Mouse (Mus musculus) CH12.LX (cell line): ENCODE measurements around the gene Ccdc159. TPM values are rescaled to one million over a fixed set of nuclear protein-coding genes. Genes with fewer than 3 reads are reported as not detected.

ENCODE experiments used
- DNase-seq: peaks from one replicate; pipeline ENCODE4 v3.0.0-alpha.2; 2013; ENCODE audit errors: extremely low read depth
- H3K27ac ChIP-seq: 2 replicates; pipeline ENCODE4 v1.5.1; 2012; ENCODE audit warnings: low read depth, mild to moderate bottlenecking, control low read depth, moderate library complexity; ENCODE audit not compliant: insufficient read depth
- H3K27me3 ChIP-seq: replicated peaks from 2 replicates; pipeline ENCODE3; 2012; ENCODE audit warnings: inconsistent platforms
- H3K36me3 ChIP-seq, 2 experiments: replicated peaks in 1 of 2; 2 replicates each; pipeline versions ENCODE3 to v1.6.1; 2012; ENCODE audit warnings: inconsistent platforms in 1 of 2, low read length in 1 of 2, mild to moderate bottlenecking in 1 of 2, mixed read lengths in 1 of 2, moderate library complexity in 1 of 2; ENCODE audit not compliant: control insufficient read depth in 1 of 2, insufficient read depth in 1 of 2
- H3K4me1 ChIP-seq, 2 experiments: 2 replicates each; pipeline ENCODE4 v1.6.1; 2012; ENCODE audit warnings: inconsistent platforms in 1 of 2, moderate library complexity in 1 of 2; ENCODE audit not compliant: insufficient read depth in 2 of 2, control insufficient read depth in 1 of 2
- H3K4me2 ChIP-seq: 2 replicates; pipeline ENCODE4 v1.6.1; 2012; ENCODE audit warnings: low read depth, mild to moderate bottlenecking, control low read depth; ENCODE audit not compliant: poor library complexity, insufficient read depth, severe bottlenecking
- H3K4me3 ChIP-seq, 3 experiments: fragments of 150-350 bp in 1 of 3; sonication (generic) in 1 of 3; replicated peaks in 1 of 3; 2 replicates each; pipeline versions ENCODE3 to v1.5.1; 2011 to 2012; ENCODE audit warnings: low read depth in 2 of 3, low read length in 2 of 3, mild to moderate bottlenecking in 2 of 3, moderate library complexity in 2 of 3, control low read depth in 1 of 3, improper control_type of control experiment in 1 of 3, inconsistent platforms in 1 of 3, mixed read lengths in 1 of 3; ENCODE audit not compliant: poor library complexity in 1 of 3
- H3K79me2 ChIP-seq: replicated peaks from 2 replicates; pipeline ENCODE4 v1.6.1; 2012; ENCODE audit warnings: mild to moderate bottlenecking, moderate library complexity; ENCODE audit not compliant: control insufficient read depth, poor library complexity, insufficient read depth, severe bottlenecking; ENCODE audit errors: extremely low read depth
- H3K9ac ChIP-seq: 2 replicates; pipeline ENCODE4 v1.6.1; 2012; ENCODE audit warnings: low read depth, mild to moderate bottlenecking, control low read depth, moderate library complexity; ENCODE audit not compliant: insufficient read depth
- H3K9me3 ChIP-seq: replicated peaks from 2 replicates; pipeline ENCODE3; 2012; ENCODE audit warnings: low read length, inconsistent platforms, mixed read lengths
- BHLHE40 ChIP-seq: IDR thresholded peaks from 2 replicates; pipeline ENCODE4 v1.6.1; 2011; ENCODE audit warnings: mild to moderate bottlenecking, low read depth, low read length, improper control_type of control experiment
- CHD2 ChIP-seq: IDR thresholded peaks from 2 replicates; pipeline ENCODE4 v1.6.1; 2011; ENCODE audit warnings: low read length, improper control_type of control experiment
- ELF1 ChIP-seq: IDR thresholded peaks from 2 replicates; pipeline ENCODE4 v1.6.1; 2014; ENCODE audit warnings: low read depth, mild to moderate bottlenecking, inconsistent platforms, low read length, improper control_type of control experiment
- EP300 ChIP-seq: IDR thresholded peaks from 2 replicates; pipeline ENCODE4 v1.6.1; 2011; ENCODE audit warnings: low read length, improper control_type of control experiment
- ETS1 ChIP-seq: conservative IDR thresholded peaks from 2 replicates; pipeline ENCODE4 v1.6.1; 2012; ENCODE audit warnings: low read depth, mild to moderate bottlenecking, inconsistent platforms, low read length, improper control_type of control experiment, moderate library complexity
- GABPA ChIP-seq: IDR thresholded peaks from 2 replicates; pipeline ENCODE4 v1.6.1; 2012; ENCODE audit warnings: low read depth, low read length, improper control_type of control experiment, inconsistent platforms; ENCODE audit not compliant: insufficient replicate concordance
- HCFC1 ChIP-seq: IDR thresholded peaks from 2 replicates; pipeline ENCODE4 v1.6.1; 2012; ENCODE audit warnings: low read depth, mild to moderate bottlenecking, inconsistent platforms, low read length, improper control_type of control experiment
- KAT2A ChIP-seq: IDR thresholded peaks from 2 replicates; pipeline ENCODE4 v1.6.1; 2012; ENCODE audit warnings: low read length, improper control_type of control experiment, inconsistent platforms; ENCODE audit not compliant: insufficient replicate concordance
- MAX ChIP-seq: IDR thresholded peaks from 2 replicates; pipeline ENCODE4 v1.6.1; 2011; ENCODE audit warnings: low read length, improper control_type of control experiment
- MAZ ChIP-seq: IDR thresholded peaks from 2 replicates; pipeline ENCODE4 v1.6.1; 2012; ENCODE audit warnings: low read depth, mild to moderate bottlenecking, inconsistent platforms, low read length, improper control_type of control experiment, moderate library complexity
- MEF2A ChIP-seq: IDR thresholded peaks from 2 replicates; pipeline ENCODE4 v1.6.1; 2014; ENCODE audit warnings: low read depth, mild to moderate bottlenecking, inconsistent platforms, low read length, improper control_type of control experiment, borderline replicate concordance
- MXI1 ChIP-seq: IDR thresholded peaks from 2 replicates; pipeline ENCODE4 v1.6.1; 2011; ENCODE audit warnings: mild to moderate bottlenecking, low read depth, low read length, improper control_type of control experiment
- MYC ChIP-seq: IDR thresholded peaks from 2 replicates; pipeline ENCODE4 v1.6.1; 2011; ENCODE audit warnings: low read depth, mild to moderate bottlenecking, improper control_type of control experiment, low read length
- NRF1 ChIP-seq: IDR thresholded peaks from 2 replicates; pipeline ENCODE4 v1.6.1; 2014; ENCODE audit warnings: low read depth, mild to moderate bottlenecking, inconsistent platforms, low read length, improper control_type of control experiment, moderate library complexity
- POLR2AphosphoS2 ChIP-seq: IDR thresholded peaks from 2 replicates; pipeline ENCODE4 v1.6.1; 2011; ENCODE audit warnings: low read depth, low read length, improper control_type of control experiment
- RCOR1 ChIP-seq: conservative IDR thresholded peaks from 2 replicates; pipeline ENCODE4 v1.6.1; 2012; ENCODE audit warnings: low read depth, mild to moderate bottlenecking, inconsistent platforms, low read length, improper control_type of control experiment
- TBP ChIP-seq: conservative IDR thresholded peaks from 2 replicates; pipeline ENCODE4 v1.6.1; 2011; ENCODE audit warnings: low read depth, low read length, improper control_type of control experiment
- TCF12 ChIP-seq: IDR thresholded peaks from 2 replicates; pipeline ENCODE4 v1.6.1; 2014; ENCODE audit warnings: low read depth, mild to moderate bottlenecking, inconsistent platforms, low read length, improper control_type of control experiment
- UBTF ChIP-seq: IDR thresholded peaks from 2 replicates; pipeline ENCODE4 v1.6.1; 2012; ENCODE audit warnings: low read depth, mild to moderate bottlenecking, inconsistent platforms, low read length, improper control_type of control experiment, moderate library complexity
- USF2 ChIP-seq: conservative IDR thresholded peaks from 2 replicates; pipeline ENCODE4 v1.6.1; 2011; ENCODE audit warnings: low read depth, low read length, improper control_type of control experiment
- ZMIZ1 ChIP-seq: IDR thresholded peaks from 2 replicates; pipeline ENCODE4 v1.6.1; 2012; ENCODE audit warnings: low read depth, mild to moderate bottlenecking, inconsistent platforms, low read length, improper control_type of control experiment
- ZNF384 ChIP-seq: IDR thresholded peaks from 2 replicates; pipeline ENCODE4 v1.6.1; 2012; ENCODE audit warnings: low read depth, low read length, improper control_type of control experiment, inconsistent platforms
- dilution Hi-C: fragments of 300-500 bp; cut with MboI; formaldehyde crosslinking; loops from 2 replicates; pipeline ENCODE4 v1.14.3; 2020; ENCODE audit warnings: low sequenced_read_pairs; ENCODE audit not compliant: extremely low pct_unique_long_range_greater_than_20kb, extremely low pct_ligation_motif_present
- in situ Hi-C: fragments of 300-500 bp; cut with MboI; formaldehyde crosslinking; loops from 3 replicates; pipeline ENCODE4 v1.14.3; 2019; ENCODE audit warnings: low sequenced_read_pairs, low pct_ligation_motif_present, low pct_unique_long_range_greater_than_20kb, mixed read lengths
- polyA plus RNA-seq: library from polyadenylated mRNA; unstranded; fragments of >175 nt; gene quantifications from 2 replicates; pipeline ENCODE4 v1.2.1, GENCODE M21; 2012; ENCODE audit warnings: low read depth; ENCODE audit not compliant: insufficient read length
- total RNA-seq, 2 experiments: library from RNA; depleted of rRNA; stranded (reverse); fragments of 300-350 nt in 1 of 2; fragments of >200 nt in 1 of 2; gene quantifications; 2 replicates each; pipeline ENCODE4 v1.2.3; 2012 to 2014

Ccdc159 gene
- total and polyA plus RNA-seq, 3 experiments: not detected

DNA sequence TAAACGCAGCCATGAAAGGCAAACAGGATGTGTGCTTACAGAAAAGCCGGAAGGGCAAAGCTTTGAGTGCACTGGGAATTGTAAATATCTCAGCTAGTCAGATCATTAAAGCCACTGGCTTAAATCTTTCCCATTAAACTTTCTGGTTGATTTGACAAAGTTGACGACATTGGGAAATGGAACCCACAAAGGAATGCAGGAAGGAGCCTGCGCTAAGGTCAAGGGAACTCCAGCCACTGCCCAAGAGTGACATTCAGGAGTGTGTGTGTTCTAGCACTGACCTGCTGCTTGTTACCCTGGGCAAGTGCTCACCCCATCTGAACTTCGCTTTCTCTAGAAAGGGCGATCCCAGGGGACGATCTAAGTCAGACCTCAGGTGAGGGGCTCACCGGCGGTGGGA is 32.9 kb downstream of the Ccdc159 start:
- in situ Hi-C loops: loop anchor here (5.0 kb wide), 1 partner anchor 42 kb away; the partner anchor contains the start of genes Ccdc151 and Prkcsh
- TF ChIP-seq ZNF384 (no peak), MAZ (no peak), BHLHE40 (no peak), MEF2A (no peak), MAX (no peak), MYC (no peak), ZMIZ1 (no peak), ETS1 (no peak), NRF1 (no peak), TCF12 (no peak), RCOR1 (no peak), ELF1 (no peak), TBP (no peak), CHD2 (no peak), POLR2AphosphoS2 (no peak), GABPA (no peak), KAT2A (no peak), EP300 (no peak)
- H3K27me3 ChIP-seq: peaks cover 40% of the 10 kb centered on the region
- H3K27ac ChIP-seq: no peak overlapping the region
- H3K4me1 ChIP-seq: peaks cover 11 to 13% of the 10 kb centered on the region in 2 experiments
- DNase-seq: no peak
- H3K79me2 ChIP-seq: 0 out of 2 replicates have a peak, but pooled peaks cover 3% of the 10 kb centered on the region
- no peak overlapping the region for H3K4me3 ChIP-seq
- dilution Hi-C loops: no loop called here
- H3K9ac ChIP-seq: no peak overlapping the region
- no peak overlapping the region for H3K4me2 ChIP-seq
- no peaks in the 10 kb centered on the region for H3K9me3 ChIP-seq
- H3K36me3 ChIP-seq: peaks cover 3% of the 10 kb centered on the region in 2 experiments

DNA sequence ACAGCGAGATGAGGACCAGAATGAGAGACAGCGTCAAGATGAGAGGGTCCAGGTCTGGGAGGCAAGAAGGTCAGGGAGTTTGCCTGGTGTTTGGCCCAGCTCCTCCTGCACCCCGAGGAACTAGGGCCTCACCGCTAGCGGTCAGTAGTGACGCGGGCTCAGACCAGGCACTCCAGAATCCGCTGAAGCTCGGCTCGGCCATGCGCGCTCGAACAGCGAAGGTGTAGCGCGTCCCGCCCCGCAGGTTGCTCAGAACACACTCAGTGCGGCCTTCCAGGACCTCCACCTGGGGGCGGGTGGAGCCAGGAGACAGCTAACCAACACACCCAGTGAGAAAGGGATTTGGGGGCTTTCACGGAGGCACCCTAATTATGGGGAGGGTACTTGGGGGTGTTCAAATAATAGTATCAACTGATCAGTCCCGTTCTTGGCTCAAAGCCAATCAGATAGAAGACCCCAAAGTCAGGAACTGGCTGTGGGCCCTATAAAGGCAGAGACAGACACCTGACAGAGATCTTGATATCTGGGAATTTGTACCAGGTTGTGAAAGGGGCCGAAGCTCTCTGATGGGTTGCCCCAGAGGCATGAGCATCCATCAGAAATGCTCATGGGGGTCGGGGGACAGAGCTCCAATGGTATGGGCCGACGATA is 33.4 kb downstream of the Ccdc159 start:
- Histone ChIP-seq H3K4me3 (no peak overlapping the region), H3K4me2 (no peak overlapping the region), H3K79me2 (0 out of 2 replicates have a peak, but pooled peaks cover 3% of the 10 kb centered on the region), H3K9me3 (no peaks in the 10 kb centered on the region), H3K9ac (no peak overlapping the region), H3K36me3 (peaks cover 3% of the 10 kb centered on the region in 2 experiments), H3K4me1 (peaks cover 11 to 13% of the 10 kb centered on the region in 2 experiments), H3K27me3 (peaks cover 42% of the 10 kb centered on the region), H3K27ac (no peak overlapping the region)
- dilution Hi-C loops: no loop called here
- in situ Hi-C loops: loop anchor here (5.0 kb wide), 1 partner anchor 42 kb away; the partner anchor contains the start of genes Ccdc151 and Prkcsh
- DNase-seq: no peak
- TF ChIP-seq UBTF (no peak), EP300 (no peak), MXI1 (no peak), USF2 (no peak), NRF1 (no peak), RCOR1 (no peak), HCFC1 (no peak)
